Mouse (Mus musculus): ENCODE data around the gene Zfp870.

- no peak for TF ChIP-seq CTCF (IDR thresholded peaks at IDR 0.05; ENCODE audit: low read depth)
- TF ChIP-seq EP300 (IDR thresholded peaks at IDR 0.05; ENCODE audit: low read depth) = no peak
Observed at GRCm38 (mm10) chr17:32839083-32839802, 52.2 kb downstream of the Zfp870 start.
